Comparison of ENCODE assay signal across 23 mouse cellular contexts in genomic region chr6:131405896-131406295, GRCm38 (mm10).
"Had no signal": no experiment of that assay in that cellular context is flagged by ENCODE, and none has a peak within 500 bp of the region (broad histone marks: within the 10 kb centered on the region; RNA-seq: fewer than 3 reads in every experiment).

No protein-coding gene starts in this region.

- DNase-seq: kidney, adult 18-20 months; kidney, adult 9 months; kidney, postnatal 14 days; kidney, postnatal 4 days; liver; lung, adult 18-20 months; lung, postnatal 10 days; lung, postnatal 36 days; right cerebral cortex, postnatal 25 days; spleen, adult 18-20 months; thymus, postnatal 25 days had no signal

- H3K4me2 ChIP-seq: limb, embryonic 13.5 days; liver, embryonic 12.5 days; liver, embryonic 15.5 days; lung, embryonic 15.5 days; midbrain, embryonic 13.5 days; neural tube, embryonic 13.5 days; stomach, embryonic 15.5 days had no signal

- H3K4me3 ChIP-seq: limb, embryonic 10.5 days; limb, embryonic 13.5 days; liver, embryonic 12.5 days; liver, embryonic 15.5 days; lung, embryonic 15.5 days; megakaryocyte, embryonic 14.5 days; midbrain, embryonic 10.5 days; midbrain, embryonic 13.5 days; myocyte; neural tube, embryonic 13.5 days; stomach, embryonic 15.5 days had no signal

- H3K36me3 ChIP-seq: limb, embryonic 10.5 days; limb, embryonic 13.5 days; liver, embryonic 12.5 days; liver, embryonic 15.5 days; lung, embryonic 15.5 days; midbrain, embryonic 10.5 days; midbrain, embryonic 13.5 days; neural tube, embryonic 13.5 days; stomach, embryonic 15.5 days had no signal

- H3K9me3 ChIP-seq: limb, embryonic 10.5 days; limb, embryonic 13.5 days; liver, embryonic 12.5 days; liver, embryonic 15.5 days; lung, embryonic 15.5 days; megakaryocyte, embryonic 14.5 days; midbrain, embryonic 10.5 days; midbrain, embryonic 13.5 days; neural tube, embryonic 13.5 days; stomach, embryonic 15.5 days had no signal

- H3K9ac ChIP-seq: limb, embryonic 13.5 days; liver, embryonic 12.5 days; liver, embryonic 15.5 days; lung, embryonic 15.5 days; midbrain, embryonic 13.5 days; neural tube, embryonic 13.5 days; stomach, embryonic 15.5 days had no signal

- H3K27me3 ChIP-seq: limb, embryonic 13.5 days; liver, embryonic 12.5 days; liver, embryonic 15.5 days; lung, embryonic 15.5 days; midbrain, embryonic 13.5 days; neural tube, embryonic 13.5 days; stomach, embryonic 15.5 days had no signal

- H3K4me1 ChIP-seq: limb, embryonic 10.5 days; limb, embryonic 13.5 days; liver, embryonic 12.5 days; liver, embryonic 15.5 days; lung, embryonic 15.5 days; midbrain, embryonic 10.5 days; midbrain, embryonic 13.5 days; neural tube, embryonic 13.5 days; stomach, embryonic 15.5 days had no signal

- ATAC-seq: liver, embryonic 12.5 days; midbrain, embryonic 13.5 days; midbrain, embryonic 16.5 days had no signal

- H3K27ac ChIP-seq: limb, embryonic 10.5 days; limb, embryonic 13.5 days; liver, embryonic 12.5 days; liver, embryonic 15.5 days; lung, embryonic 15.5 days; midbrain, embryonic 10.5 days; midbrain, embryonic 13.5 days; neural tube, embryonic 13.5 days; stomach, embryonic 15.5 days had no signal
